In the genomic region with DNA sequence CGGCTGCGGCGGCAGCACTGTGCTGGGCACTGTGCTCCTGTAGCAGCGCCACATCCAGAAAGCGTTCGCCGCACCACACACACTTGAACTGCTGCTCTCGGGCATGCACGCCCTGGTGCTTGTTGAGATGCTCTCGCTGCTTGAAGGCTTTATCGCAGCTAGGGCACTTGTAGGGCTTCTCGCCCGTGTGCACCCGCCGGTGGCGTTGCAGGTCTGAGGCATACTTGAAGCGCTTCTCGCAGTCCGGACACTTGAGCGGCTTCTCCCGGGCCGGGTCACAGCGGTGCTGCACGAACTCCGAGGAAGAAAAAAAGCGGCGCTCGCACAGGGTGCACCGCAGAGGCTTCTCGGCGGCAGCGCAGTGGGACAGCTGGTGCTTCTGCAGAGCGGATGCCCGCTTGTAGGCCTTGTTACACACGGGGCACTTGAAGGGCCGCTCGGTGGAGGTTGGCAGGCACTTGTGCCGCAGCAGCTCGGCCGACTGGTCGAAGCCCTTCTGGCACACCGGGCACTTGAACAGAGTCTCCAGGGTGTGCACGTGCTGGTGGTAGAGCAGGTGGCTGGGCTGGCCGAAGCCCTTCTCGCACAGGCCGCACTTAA, we compare ENCODE assay signal across 29 mouse cellular contexts. TPM values are rescaled to one million over a fixed set of nuclear protein-coding genes. Genes with fewer than 3 reads are reported as not detected.
DNase-seq lines count a peak whose midpoint lies in the region; ATAC-seq and TF ChIP-seq lines count a peak whose summit lies in the region.
"Had no signal": no experiment of that assay in that cellular context is flagged by ENCODE, and none has a peak within 500 bp of the region (broad histone marks: within the 10 kb centered on the region; RNA-seq: fewer than 3 reads in every experiment).

No protein-coding gene starts in this region.

- 0 out of 2 replicates have a peak overlapping the region, but pooled peaks have one; percentile 26 for H3K9ac ChIP-seq in limb, embryonic 13.5 days
- H3K9ac ChIP-seq: forebrain, postnatal 0 days; heart, embryonic 12.5 days; heart, embryonic 15.5 days; hindbrain, embryonic 14.5 days had no signal

- H3K9me3 ChIP-seq in limb, embryonic 13.5 days: no peaks in the 10 kb centered on the region
- H3K9me3 ChIP-seq in limb, embryonic 10.5 days (replicated peaks): no peaks in the 10 kb centered on the region
- H3K9me3 ChIP-seq in E14TG2a.4 (ENCODE audit: low read length): no peaks in the 10 kb centered on the region
- H3K9me3 ChIP-seq: heart, embryonic 12.5 days; heart, embryonic 15.5 days; hindbrain, embryonic 10.5 days had no signal

- no peak for ATAC-seq in limb, embryonic 13.5 days (ENCODE audit: low FRiP score, low read depth)
- ATAC-seq: forebrain, embryonic 14.5 days; forebrain, postnatal 0 days; intestine, postnatal 0 days had no signal

- 88% methylated on average over 46 of the region's 46 CpGs for WGBS in limb, embryonic 13.5 days
- 83% methylated on average over 46 of the region's 46 CpGs for WGBS in limb, embryonic 10.5 days

- H3K4me3 ChIP-seq in limb, embryonic 13.5 days: no peak overlapping the region
- H3K4me3 ChIP-seq in limb, embryonic 10.5 days: no peak overlapping the region
- peak overlapping the region; percentile 66 for H3K4me3 ChIP-seq in E14TG2a.4 (replicated peaks; ENCODE audit: low read length)
- H3K4me3 ChIP-seq: heart, embryonic 12.5 days; heart, embryonic 15.5 days; hindbrain, embryonic 10.5 days had no signal

- H3K27me3 ChIP-seq in limb, embryonic 13.5 days: 0 out of 2 replicates have a peak, but pooled peaks cover 3% of the 10 kb centered on the region
- H3K27me3 ChIP-seq in limb, embryonic 10.5 days (ENCODE audit: low read depth, poor library complexity, severe bottlenecking): no peaks in the 10 kb centered on the region
- H3K27me3 ChIP-seq in E14TG2a.4 (ENCODE audit: insufficient read depth, low read length): peaks cover 77% of the 10 kb centered on the region
- H3K27me3 ChIP-seq: CH12.LX; heart, embryonic 12.5 days; heart, embryonic 15.5 days had no signal

- DNase-seq in limb, embryonic 10.5 days (ENCODE audit: low spot score): no peak
- DNase-seq in ES-CJ7 (ENCODE audit: low read depth, low spot score): peak; percentile 48
- peak; percentile 61 for DNase-seq in R1 (ENCODE audit: low read depth, low spot score)
- no peak for DNase-seq in adrenal gland, postnatal 4 days (ENCODE audit: low spot score in 2 of 2)
- DNase-seq in gastrocnemius, adult 18-20 months (ENCODE audit: low spot score): no peak
- DNase-seq: adrenal gland, adult 2 months; adrenal gland, postnatal 14 days; B cell, adult 2 months; cerebellum, adult 18-20 months; cerebellum, adult 9-10 months; cerebellum, postnatal 14 days; forebrain, postnatal 0 days; gastrocnemius, postnatal 25 days; heart, adult 18-20 months; heart, postnatal 10 days; heart, postnatal 36 days had no signal

- no peak for TF ChIP-seq CTCF in E14TG2a.4 (conservative IDR thresholded peaks at IDR 0.05; ENCODE audit: low read length)

- peaks cover 62% of the 10 kb centered on the region for H3K36me3 ChIP-seq in limb, embryonic 13.5 days
- peaks cover 63% of the 10 kb centered on the region for H3K36me3 ChIP-seq in limb, embryonic 10.5 days
- H3K36me3 ChIP-seq in E14TG2a.4 (ENCODE audit: insufficient read depth, low read length): peaks cover 38% of the 10 kb centered on the region

- no peak overlapping the region for H3K4me2 ChIP-seq in limb, embryonic 13.5 days (replicated peaks)
- H3K4me2 ChIP-seq: heart, embryonic 12.5 days; heart, embryonic 15.5 days; hindbrain, embryonic 14.5 days had no signal

- H3K27ac ChIP-seq in limb, embryonic 13.5 days: no peak overlapping the region
- H3K27ac ChIP-seq in limb, embryonic 10.5 days: no peak overlapping the region
- H3K27ac ChIP-seq: heart, embryonic 15.5 days; hindbrain, embryonic 10.5 days; hindbrain, embryonic 14.5 days had no signal

- peaks cover 35% of the 10 kb centered on the region for H3K4me1 ChIP-seq in limb, embryonic 13.5 days
- H3K4me1 ChIP-seq in limb, embryonic 10.5 days: peaks cover 38% of the 10 kb centered on the region
- H3K4me1 ChIP-seq in E14TG2a.4 (replicated peaks; ENCODE audit: low read depth, low read length): peaks cover 52% of the 10 kb centered on the region

RNA-seq across cellular contexts. Expression of a gene that starts 3.8 kb away (rescaled TPM):
- 10.0 and 11.1 TPM in 2 replicates for polyA plus RNA-seq in limb, embryonic 13.5 days (2015; fragmentation: Nextera tagmentation; extraction: Ambion mirVana)
- 10.3 and 11.5 TPM in 2 replicates for polyA plus RNA-seq in limb, embryonic 10.5 days (2016; fragmentation: Nextera tagmentation; extraction: Ambion mirVana)
- total RNA-seq in adrenal gland, postnatal 4 days (2021): 10 to 100 TPM; 15.9 to 16.7 TPM
- total RNA-seq in gastrocnemius, adult 18-20 months (2021): 1 to 10 TPM; 2.8 to 3.2 TPM

RNA-seq across cellular contexts. Expression of a gene that starts 4.1 kb away (rescaled TPM):
- polyA plus RNA-seq in limb, embryonic 13.5 days (2015; fragmentation: Nextera tagmentation; extraction: Ambion mirVana): 43.5 and 46.0 TPM in 2 replicates
- polyA plus RNA-seq in limb, embryonic 10.5 days (2016; fragmentation: Nextera tagmentation; extraction: Ambion mirVana): 42.0 and 45.2 TPM in 2 replicates
- total RNA-seq in adrenal gland, postnatal 4 days (2021): 10 to 100 TPM; 25.2 to 28.5 TPM
- 1 to 10 TPM; 4.8 to 5.7 TPM for total RNA-seq in gastrocnemius, adult 18-20 months (2021)

RNA-seq across cellular contexts. Expression of a gene that starts 17.6 kb away (rescaled TPM):
- polyA plus RNA-seq in limb, embryonic 13.5 days (2015; fragmentation: Nextera tagmentation; extraction: Ambion mirVana): 0.64 TPM in 1 of 2 replicates, not detected in the other
- polyA plus RNA-seq in limb, embryonic 10.5 days (2016; fragmentation: Nextera tagmentation; extraction: Ambion mirVana): not detected in 2 replicates
- not detected for total RNA-seq in adrenal gland, postnatal 4 days (2021)
- total RNA-seq in gastrocnemius, adult 18-20 months (2021): not detected
- total RNA-seq: adrenal gland, postnatal 14 days; CH12.LX; gastrocnemius, adult 8-10 months; gastrocnemius, postnatal 25 days; heart, adult 18-20 months; heart, postnatal 10 days; heart, postnatal 36 days had no signal
- polyA plus RNA-seq: embryonic facial prominence, embryonic 11.5 days; forebrain, embryonic 11.5 days; heart, embryonic 12.5 days; hindbrain, embryonic 10.5 days; intestine, embryonic 14.5 days; intestine, postnatal 0 days had no signal

RNA-seq across cellular contexts. Expression of a gene that starts 21.6 kb away (rescaled TPM):
- 0.31 and 0.61 TPM in 2 replicates for polyA plus RNA-seq in limb, embryonic 13.5 days (2015; fragmentation: Nextera tagmentation; extraction: Ambion mirVana)
- polyA plus RNA-seq in limb, embryonic 10.5 days (2016; fragmentation: Nextera tagmentation; extraction: Ambion mirVana): 0.04 TPM in 1 of 2 replicates, not detected in the other
- total RNA-seq in adrenal gland, postnatal 4 days (2021): 1 to 10 TPM; 2.1 to 2.3 TPM
- under 1 TPM; 0.05 to 0.07 TPM for total RNA-seq in gastrocnemius, adult 18-20 months (2021)
- total RNA-seq: CH12.LX had no signal

RNA-seq across cellular contexts. Expression of a gene that starts 24.1 kb away (rescaled TPM):
- polyA plus RNA-seq in limb, embryonic 13.5 days (2015; fragmentation: Nextera tagmentation; extraction: Ambion mirVana): 7.7 and 9.2 TPM in 2 replicates
- polyA plus RNA-seq in limb, embryonic 10.5 days (2016; fragmentation: Nextera tagmentation; extraction: Ambion mirVana): 9.5 and 10.3 TPM in 2 replicates
- total RNA-seq in adrenal gland, postnatal 4 days (2021): 10 to 100 TPM; 25.3 to 30.8 TPM
- 10 to 100 TPM; 16.8 to 17.8 TPM for total RNA-seq in gastrocnemius, adult 18-20 months (2021)

Comparison
In these comparisons a context has a peak if more than half of its experiments do, and no peak if none do; other contexts are left out.
1. DNase-seq: peak in ES-CJ7 (single experiment) and R1 (single experiment); none in limb, embryonic 10.5 days (single experiment), adrenal gland, postnatal 4 days (0 of 2) and gastrocnemius, adult 18-20 months (single experiment).